Mouse (Mus musculus) telencephalon, adult 2 months (tissue): ENCODE data around the gene Polr3b.

Experiments used
- DNase-seq: peaks from one replicate; pipeline ENCODE4 v3.0.0-alpha.2; 2011; ENCODE audit warnings: low read depth, low spot score

Polr3b gene

DNA sequence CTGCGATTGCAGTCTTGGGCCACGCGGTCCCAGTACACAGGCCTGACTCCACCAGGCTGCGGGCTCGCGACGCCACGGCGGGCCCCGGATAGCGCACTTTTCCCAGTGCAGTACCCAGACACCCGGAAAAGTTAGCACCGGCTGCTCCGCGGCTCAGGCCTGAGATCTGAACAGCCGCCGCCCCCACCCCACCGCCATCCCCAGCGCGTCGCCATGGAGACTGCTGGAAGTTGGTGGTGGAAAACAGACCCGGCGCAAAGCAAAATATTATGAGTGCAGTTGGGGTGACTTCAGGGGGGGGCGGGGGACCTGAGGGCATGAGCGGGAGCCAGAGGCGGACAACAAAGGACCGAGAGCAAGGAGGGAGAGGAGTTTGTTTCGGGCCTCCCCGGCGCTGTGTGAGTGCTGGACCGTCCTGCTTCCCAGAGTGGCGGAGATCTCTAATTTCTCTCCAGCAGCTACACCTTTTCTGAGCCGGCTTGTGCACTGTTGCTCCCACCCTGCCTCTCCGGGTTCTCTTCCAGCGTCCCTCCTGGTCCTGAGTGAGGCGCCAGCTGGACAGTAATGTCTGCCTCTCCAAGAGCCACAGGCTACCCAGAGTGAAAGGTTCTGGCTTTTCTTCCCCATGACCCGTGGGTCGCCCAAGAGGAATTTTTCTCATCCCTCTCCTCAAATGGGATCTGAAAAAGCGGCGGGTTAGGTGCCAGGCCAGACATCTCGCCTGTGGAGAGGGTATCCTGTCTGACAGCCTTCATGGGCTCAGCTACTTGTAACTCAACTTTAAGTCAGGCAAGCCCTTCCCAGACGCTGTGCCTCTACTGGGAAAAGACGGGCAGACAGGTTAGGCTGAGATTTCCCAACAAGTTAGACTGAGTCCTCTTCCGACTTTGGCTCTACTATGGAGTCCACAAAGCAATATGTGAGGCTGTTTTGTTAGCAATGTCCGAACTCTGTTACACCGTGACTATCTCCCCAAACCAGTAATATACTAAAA is 138.3 kb downstream of the Polr3b start:
- DNase-seq = no peak

DNA sequence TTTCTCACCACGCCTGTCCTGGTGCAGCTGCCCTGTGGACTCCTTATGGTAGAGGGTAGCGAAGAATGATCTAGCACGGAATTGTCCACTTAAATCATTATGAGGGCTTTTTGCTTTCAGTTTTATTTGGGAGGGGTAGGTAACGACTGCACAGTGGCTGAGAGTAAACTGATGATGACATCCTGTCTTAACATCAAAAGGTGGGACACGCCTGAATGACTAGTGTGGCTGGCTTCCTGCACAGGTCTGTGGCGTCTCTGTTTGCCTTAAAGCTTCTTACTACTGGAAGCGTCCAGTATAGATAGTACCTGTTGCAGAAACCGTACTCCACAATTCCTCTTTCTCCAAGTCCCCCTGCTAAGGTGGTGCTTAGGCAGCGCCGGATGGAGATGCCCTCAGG is 146.7 kb downstream of the Polr3b start:
- DNase-seq = no peak

DNA sequence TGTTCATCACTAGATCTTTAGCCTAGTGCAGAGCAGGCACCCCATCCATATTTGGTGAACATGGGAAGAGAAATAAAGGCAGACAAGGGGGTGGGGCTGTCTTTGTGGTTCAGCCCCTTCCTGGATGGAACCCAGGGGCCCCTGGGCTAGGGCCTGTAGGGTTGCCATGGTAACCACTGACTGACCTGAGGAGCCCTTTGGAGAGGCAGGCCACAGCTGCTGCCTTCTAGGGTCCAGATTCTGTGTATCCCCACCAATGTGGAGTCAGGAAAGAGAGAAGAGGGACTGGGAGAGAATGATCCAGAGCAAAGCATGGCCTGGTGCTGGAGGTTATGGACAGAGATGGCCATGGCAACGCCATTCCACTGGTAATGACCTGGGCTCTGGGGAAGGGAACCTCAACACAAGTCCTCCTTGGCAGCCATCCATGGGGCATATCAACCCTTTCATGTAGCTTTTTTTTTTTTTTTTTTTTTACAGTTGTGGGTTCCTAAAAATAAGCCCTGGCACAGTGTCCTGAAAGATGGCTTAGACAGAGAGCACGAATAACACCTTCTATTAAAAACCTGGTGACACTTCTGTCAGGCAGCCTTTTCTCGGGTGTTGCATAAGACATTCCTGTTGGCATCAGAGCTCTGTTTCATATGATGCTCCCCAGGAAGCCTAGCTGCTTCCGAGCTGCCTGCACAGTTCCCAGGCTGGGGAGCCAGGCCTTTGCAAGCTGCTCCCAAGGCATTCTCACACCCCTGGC is 150.5 kb downstream of the Polr3b start:
- peak; percentile 86 for DNase-seq

DNA sequence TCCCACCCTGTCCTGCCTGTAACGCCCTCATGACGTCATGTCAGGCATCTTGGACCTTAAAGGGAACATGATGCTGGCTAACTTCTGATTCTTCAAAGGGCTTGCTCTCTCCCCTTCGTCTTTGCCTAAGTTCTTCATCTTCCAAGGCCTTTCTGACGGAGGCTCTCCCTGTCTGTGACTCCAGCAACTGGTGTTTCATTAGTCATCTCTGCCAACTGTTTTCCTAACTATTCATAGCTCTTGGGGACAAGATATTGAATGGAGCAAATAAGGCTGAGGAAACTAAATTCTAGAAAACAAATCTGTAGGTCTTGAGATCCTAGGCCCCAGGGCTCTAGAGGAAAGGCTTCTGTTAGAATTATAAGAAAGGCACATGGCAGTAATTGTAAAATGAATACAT is 151.8 kb downstream of the Polr3b start:
- DNase-seq = no peak

DNA sequence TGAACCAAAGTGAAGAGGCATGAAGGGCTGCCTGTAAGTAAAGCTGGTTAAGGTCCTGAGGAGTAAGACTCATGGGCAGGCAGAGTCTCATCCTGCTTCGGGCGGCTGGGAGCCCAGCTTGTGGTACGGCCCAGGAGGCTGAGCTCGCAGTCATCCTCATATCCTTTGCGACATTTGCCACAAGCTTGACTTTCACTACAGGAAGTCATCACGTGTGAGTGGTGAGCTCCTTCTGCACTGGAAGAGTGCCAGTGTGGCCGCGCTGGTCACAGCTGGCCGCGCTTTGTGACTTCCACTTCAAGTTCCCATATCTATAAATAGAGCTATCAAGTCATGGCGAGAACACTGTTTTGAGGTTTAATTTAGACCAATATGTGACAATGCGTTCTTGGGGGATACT is 152.5 kb downstream of the Polr3b start:
- DNase-seq = no peak
